Mouse (Mus musculus): Measurements from ENCODE around the gene Rnf224. TPM values are rescaled to one million over a fixed set of nuclear protein-coding genes. Genes with fewer than 3 reads are reported as not detected.

The Rnf224 gene
- polyA plus RNA-seq, 1 experiment, result not detected

DNA sequence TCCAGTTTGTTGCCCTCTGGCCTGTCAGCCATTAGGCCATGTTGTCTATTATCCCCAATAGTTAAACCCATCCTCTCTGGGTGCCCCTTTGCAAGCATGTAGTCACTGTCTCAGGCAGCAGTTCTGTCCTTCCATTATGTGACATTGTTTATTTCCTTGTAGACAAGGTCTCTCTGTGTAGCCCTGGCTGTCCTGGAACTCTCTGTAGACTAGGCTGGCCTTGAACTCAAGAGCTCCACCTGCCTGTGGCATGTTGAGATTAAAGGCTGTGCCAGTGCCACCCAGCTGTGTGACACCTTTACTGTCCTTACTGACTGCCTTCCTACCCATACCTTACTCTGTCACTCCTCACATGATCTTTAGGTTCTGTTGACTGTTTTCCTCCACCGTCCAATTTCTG lies 15.7 kb upstream of the Rnf224 start:
- 83% methylated on average over 1 of the region's 1 CpGs for WGBS
- H3K27ac ChIP-seq (ENCODE audit: insufficient read depth, low read length), result no peak overlapping the region
- no peaks in the 10 kb centered on the region; the same call in none of the 2 replicates for H3K4me1 ChIP-seq (ENCODE audit: control insufficient read depth, insufficient read depth, low read length)
- TF ChIP-seq CTCF (IDR thresholded peaks at IDR 0.05; ENCODE audit: borderline replicate concordance, insufficient read depth, low read depth, low read length) (peak; percentile 45; the same call in 1 of the 2 replicates), POLR2A (IDR thresholded peaks at IDR 0.05; ENCODE audit: borderline replicate concordance, insufficient read depth, low read length) (no peak)
- no peaks in the 10 kb centered on the region for H3K27me3 ChIP-seq (ENCODE audit: control insufficient read depth, insufficient read depth, low read length)
- DNase-seq, result no peak
- no peak overlapping the region for H3K4me3 ChIP-seq (replicated peaks; ENCODE audit: insufficient read depth, low read depth, low read length)

DNA sequence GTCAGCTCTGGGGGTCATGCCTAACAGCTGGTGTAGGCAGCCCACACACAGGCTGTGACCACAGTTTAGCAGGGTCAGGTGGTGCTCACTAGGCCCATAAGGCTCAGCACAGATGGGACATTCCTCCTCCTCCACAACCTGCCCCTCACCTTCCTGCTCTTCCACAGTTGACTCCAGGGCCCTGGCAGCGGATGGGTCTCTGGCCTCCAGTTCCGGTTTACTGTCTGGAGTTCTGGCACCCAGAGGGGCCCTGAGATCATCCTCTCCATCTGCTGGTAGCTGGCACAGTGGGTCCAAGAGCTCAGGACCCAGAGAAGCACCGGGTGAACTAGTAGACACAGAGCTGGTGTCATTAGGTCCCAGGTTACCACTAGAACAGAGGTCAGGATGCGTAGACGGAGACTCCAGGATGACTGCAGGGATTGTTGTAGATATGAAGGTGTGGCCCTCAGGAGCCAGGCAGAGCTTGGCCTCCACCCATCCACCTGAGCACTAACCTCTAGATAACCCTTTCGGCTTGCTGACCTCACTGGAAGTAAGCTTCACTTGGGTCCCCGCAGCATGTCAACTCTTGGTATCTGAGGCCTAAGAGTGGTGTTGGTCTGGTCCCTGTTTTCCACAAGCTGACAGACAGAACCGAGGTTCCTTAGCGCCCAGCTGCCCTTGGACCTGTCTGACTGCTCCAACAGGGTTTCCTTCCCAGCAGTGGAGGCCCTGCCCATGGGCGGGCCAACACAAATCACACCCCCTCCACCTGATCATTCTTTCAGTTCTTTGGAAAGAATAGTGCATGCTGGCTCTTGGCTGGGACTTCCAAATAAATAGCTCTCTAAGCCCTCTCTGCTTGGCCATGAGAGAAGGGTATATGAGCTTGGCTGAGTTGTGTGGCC lies 9.8 kb upstream of the Rnf224 start, which contains the start of gene AL732309.1:
AL732309.1 (minus strand) TSS at position 681 of the 890 bp plus-strand sequence.
- Histone ChIP-seq H3K4me1 (ENCODE audit: control insufficient read depth, insufficient read depth, low read length) (peaks cover 40% of the 10 kb centered on the region), H3K27me3 (ENCODE audit: control insufficient read depth, insufficient read depth, low read length) (no peaks in the 10 kb centered on the region), H3K27ac (ENCODE audit: insufficient read depth, low read length) (peak within 1 kb of the TSS; percentile 62), H3K4me3 (replicated peaks; ENCODE audit: insufficient read depth, low read depth, low read length) (no peak within 1 kb of the TSS)
- TF ChIP-seq CTCF (IDR thresholded peaks at IDR 0.05; ENCODE audit: borderline replicate concordance, insufficient read depth, low read depth, low read length), result no peak
- TF ChIP-seq POLR2A (IDR thresholded peaks at IDR 0.05; ENCODE audit: borderline replicate concordance, insufficient read depth, low read length), result no peak
- DNase-seq, result peak; percentile 45 to 65
- WGBS, result 48% methylated on average over 10 of the region's 10 CpGs

- DNase-seq, result no peak
- Histone ChIP-seq H3K4me3 (replicated peaks; ENCODE audit: insufficient read depth, low read depth, low read length) (peak overlapping the region; percentile 12), H3K27me3 (ENCODE audit: control insufficient read depth, insufficient read depth, low read length) (no peaks in the 10 kb centered on the region), H3K27ac (ENCODE audit: insufficient read depth, low read length) (peak overlapping the region; percentile 24; the same call in 1 of the 2 replicates), H3K4me1 (ENCODE audit: control insufficient read depth, insufficient read depth, low read length) (peaks cover 49% of the 10 kb centered on the region)
- 73% methylated on average over 4 of the region's 4 CpGs for WGBS
- TF ChIP-seq CTCF (IDR thresholded peaks at IDR 0.05; ENCODE audit: borderline replicate concordance, insufficient read depth, low read depth, low read length) (no peak), POLR2A (IDR thresholded peaks at IDR 0.05; ENCODE audit: borderline replicate concordance, insufficient read depth, low read length) (no peak)
Measured at GRCm38 (mm10) chr2:25244144-25244543, 7.6 kb upstream of the Rnf224 start.

GRCm38 (mm10) chr2:25243342-25243741 lies 6.8 kb upstream of the Rnf224 start:
- H3K27me3 ChIP-seq (ENCODE audit: control insufficient read depth, insufficient read depth, low read length), result no peaks in the 10 kb centered on the region
- peak overlapping the region; percentile 77 for H3K4me3 ChIP-seq (replicated peaks; ENCODE audit: insufficient read depth, low read depth, low read length)
- DNase-seq, result no peak
- H3K27ac ChIP-seq (ENCODE audit: insufficient read depth, low read length), result peak overlapping the region; percentile 24
- 47% methylated on average over 8 of the region's 8 CpGs for WGBS
- TF ChIP-seq POLR2A (IDR thresholded peaks at IDR 0.05; ENCODE audit: borderline replicate concordance, insufficient read depth, low read length) (no peak), CTCF (IDR thresholded peaks at IDR 0.05; ENCODE audit: borderline replicate concordance, insufficient read depth, low read depth, low read length) (no peak)
- H3K4me1 ChIP-seq (ENCODE audit: control insufficient read depth, insufficient read depth, low read length), result peaks cover 49% of the 10 kb centered on the region

DNA sequence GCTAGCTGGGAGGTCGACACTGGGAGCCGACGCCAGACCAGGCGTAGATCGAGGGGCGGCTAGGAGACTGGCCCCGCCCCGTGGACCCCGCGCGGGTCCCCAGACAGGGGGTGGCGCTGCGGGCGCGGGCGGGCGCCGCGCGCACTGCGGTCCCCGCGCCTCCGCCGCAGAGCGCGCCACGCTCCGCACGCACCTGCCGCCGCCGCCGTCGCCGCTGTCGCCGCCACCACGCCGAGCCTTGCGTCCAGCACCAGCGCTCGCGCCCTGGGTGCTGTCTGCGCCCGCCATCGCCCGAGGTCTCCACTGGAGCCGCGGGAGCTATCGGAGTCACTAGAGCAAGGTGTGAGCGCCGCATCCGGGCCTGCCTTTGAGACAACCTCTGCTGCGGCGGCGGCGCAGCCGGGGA lies 5.5 kb upstream of the Rnf224 start, which contains the start of the genes Rnf208 and Cysrt1:
Rnf208 (plus strand) TSS at position 155 of the 406 bp plus-strand sequence.
Cysrt1 (minus strand) TSS at position 352 of the 406 bp plus-strand sequence.
- peak within 1 kb of the TSS; percentile 80 for H3K27ac ChIP-seq (ENCODE audit: insufficient read depth, low read length)
- peak within 1 kb of the TSS; percentile 77 for H3K4me3 ChIP-seq (replicated peaks; ENCODE audit: insufficient read depth, low read depth, low read length)
- under 1% methylated on average over 59 of the region's 59 CpGs for WGBS
- TF ChIP-seq CTCF (IDR thresholded peaks at IDR 0.05; ENCODE audit: borderline replicate concordance, insufficient read depth, low read depth, low read length) (no peak), POLR2A (IDR thresholded peaks at IDR 0.05; ENCODE audit: borderline replicate concordance, insufficient read depth, low read length) (peak; percentile 52)
- no peaks in the 10 kb centered on the region for H3K27me3 ChIP-seq (ENCODE audit: control insufficient read depth, insufficient read depth, low read length)
- peaks cover 48% of the 10 kb centered on the region for H3K4me1 ChIP-seq (ENCODE audit: control insufficient read depth, insufficient read depth, low read length)
- DNase-seq, result peak; percentile 57 to 70

GRCm38 (mm10) chr2:25241438-25241775 lies 4.8 kb upstream of the Rnf224 start:
- Histone ChIP-seq H3K4me1 (ENCODE audit: control insufficient read depth, insufficient read depth, low read length) (peaks cover 42% of the 10 kb centered on the region), H3K4me3 (replicated peaks; ENCODE audit: insufficient read depth, low read depth, low read length) (peak overlapping the region; percentile 77), H3K27ac (ENCODE audit: insufficient read depth, low read length) (peak overlapping the region; percentile 80), H3K27me3 (ENCODE audit: control insufficient read depth, insufficient read depth, low read length) (no peaks in the 10 kb centered on the region)
- no peak for DNase-seq
- no peak for TF ChIP-seq POLR2A (IDR thresholded peaks at IDR 0.05; ENCODE audit: borderline replicate concordance, insufficient read depth, low read length)
- TF ChIP-seq CTCF (IDR thresholded peaks at IDR 0.05; ENCODE audit: borderline replicate concordance, insufficient read depth, low read depth, low read length), result no peak
- 8% methylated on average over 6 of the region's 6 CpGs for WGBS

DNA sequence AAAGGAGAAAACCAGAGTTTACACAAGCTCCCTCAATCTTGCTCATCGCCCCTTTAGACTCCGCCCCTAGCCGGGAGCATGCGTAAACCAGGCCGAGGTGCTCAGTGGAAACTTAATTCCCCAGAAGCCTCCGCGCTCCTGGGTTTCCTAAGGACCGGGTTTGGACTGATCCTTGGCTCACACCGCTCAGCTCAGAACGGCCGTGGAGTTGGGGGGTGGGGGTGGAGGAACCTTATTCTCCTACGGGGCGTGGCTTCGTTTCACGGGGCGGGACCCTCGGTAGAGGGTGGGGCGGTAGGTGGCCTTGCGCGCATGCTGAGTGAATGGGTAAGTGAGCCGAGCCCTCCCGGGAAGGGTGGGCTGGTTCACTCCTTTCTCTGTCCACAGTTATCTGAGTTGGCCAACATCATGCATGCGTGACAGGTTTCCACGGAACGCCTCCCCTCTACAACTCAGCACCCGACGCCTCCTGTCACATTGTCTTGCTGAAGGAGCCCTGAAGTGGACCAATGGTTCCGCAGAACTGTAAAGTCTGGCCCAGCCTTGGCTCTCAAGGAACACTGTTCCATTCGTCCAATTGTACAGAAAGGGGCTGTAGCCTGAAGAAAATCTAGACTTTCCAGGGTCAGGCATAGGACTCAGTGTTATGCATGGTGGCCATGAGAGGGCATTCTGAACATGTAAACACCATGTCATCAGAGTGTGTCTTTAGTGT lies 4.3 kb upstream of the Rnf224 start:
- peak; percentile 44; the same call in 1 of the 2 replicates for TF ChIP-seq POLR2A (IDR thresholded peaks at IDR 0.05; ENCODE audit: borderline replicate concordance, insufficient read depth, low read length)
- TF ChIP-seq CTCF (IDR thresholded peaks at IDR 0.05; ENCODE audit: borderline replicate concordance, insufficient read depth, low read depth, low read length), result no peak
- WGBS, result 1% methylated on average over 29 of the region's 29 CpGs

More for the DNA sequence above, 4.3 kb upstream of the Rnf224 start:
- Histone ChIP-seq H3K27ac (ENCODE audit: insufficient read depth, low read length) (peak overlapping the region; percentile 80; the same call in 1 of the 2 replicates), H3K27me3 (ENCODE audit: control insufficient read depth, insufficient read depth, low read length) (no peaks in the 10 kb centered on the region), H3K4me1 (ENCODE audit: control insufficient read depth, insufficient read depth, low read length) (peaks cover 36% of the 10 kb centered on the region), H3K4me3 (replicated peaks; ENCODE audit: insufficient read depth, low read depth, low read length) (peak overlapping the region; percentile 77)
- peak; percentile 71 to 81 for DNase-seq

Data from cerebellum, adult 2 months (tissue).